Mouse (Mus musculus): ENCODE measurements around the gene Gprasp1. TPM values are rescaled to one million over a fixed set of nuclear protein-coding genes. Genes with fewer than 3 reads are reported as not detected.
"Not testable (repeated sequence)": the region's sequence is repeated elsewhere in the genome, so short reads cannot be mapped to it uniquely, and the experiment has no call there.

Gene Gprasp1
- polyA plus RNA-seq (2014; fragmentation: Nextera tagmentation; extraction: Ambion mirVana) = 76.7 and 81.4 TPM in 2 replicates

DNA sequence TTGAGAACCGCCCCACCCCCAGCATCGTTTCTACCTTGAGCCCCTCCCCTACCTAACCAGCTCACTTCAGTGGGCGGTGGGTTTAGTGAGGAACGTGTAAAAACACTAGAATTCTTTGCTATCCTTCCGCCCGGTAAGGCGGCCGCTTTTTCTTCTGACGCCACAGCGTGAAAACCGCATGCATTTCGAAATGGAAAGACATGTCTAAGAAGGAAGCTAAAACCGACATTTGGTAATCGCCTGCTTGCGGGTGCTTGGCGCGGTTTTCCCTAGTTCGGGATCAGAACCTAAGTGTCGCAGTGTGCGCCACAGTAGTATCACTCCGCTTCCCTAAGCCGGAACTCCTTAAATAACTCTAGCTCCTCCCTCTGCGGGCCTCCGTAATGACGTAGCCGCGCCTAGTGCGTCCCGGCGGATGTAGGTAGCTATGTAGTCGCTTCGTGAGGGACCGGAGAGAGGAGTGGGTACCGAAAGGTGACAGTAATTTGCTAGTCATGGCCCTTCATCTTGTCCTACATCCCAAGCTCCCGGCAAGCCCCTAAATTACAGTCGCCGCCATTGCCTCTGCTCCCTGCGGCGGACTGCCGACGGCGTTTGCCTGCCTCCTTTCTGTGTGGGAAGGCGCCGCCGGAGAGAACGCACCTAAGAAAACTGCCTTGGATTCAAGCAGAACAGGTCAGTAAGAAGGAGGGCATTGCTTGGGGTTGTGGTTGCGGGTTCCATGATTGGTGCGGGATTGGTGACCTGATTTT, at the start of gene Gprasp1, which contains the start of gene Armcx5:
Gene Gprasp1 (plus strand): TSS at position 430 of the 752 bp plus-strand sequence.
Gene Armcx5 (plus strand): TSS at position 430 of the 752 bp plus-strand sequence.
- Histone ChIP-seq H3K27ac (ENCODE audit: low read depth, low read length) (peak within 1 kb of the TSS; percentile 67), H3K4me1 (ENCODE audit: control insufficient read depth, insufficient read depth, low read length) (no peaks in the 10 kb centered on the region), H3K4me2 (peak within 1 kb of the TSS; percentile 49), H3K9me3 (ENCODE audit: control insufficient read depth, low read length) (no peaks in the 10 kb centered on the region), H3K4me3 (ENCODE audit: low read depth, low read length) (peak within 1 kb of the TSS; percentile 58), H3K9ac (ENCODE audit: low read length) (peak within 1 kb of the TSS; percentile 66), H3K27me3 (ENCODE audit: control insufficient read depth, insufficient read depth, low read length) (no peaks in the 10 kb centered on the region), H3K36me3 (ENCODE audit: control insufficient read depth, insufficient read depth, low read length) (no peaks in the 10 kb centered on the region)
- DNase-seq (ENCODE audit: low spot score, missing footprints) (peak; percentile 98), ATAC-seq (ENCODE audit: low FRiP score) (peak; percentile 97)
- 16% methylated on average over 48 of the region's 48 CpGs for WGBS

DNA sequence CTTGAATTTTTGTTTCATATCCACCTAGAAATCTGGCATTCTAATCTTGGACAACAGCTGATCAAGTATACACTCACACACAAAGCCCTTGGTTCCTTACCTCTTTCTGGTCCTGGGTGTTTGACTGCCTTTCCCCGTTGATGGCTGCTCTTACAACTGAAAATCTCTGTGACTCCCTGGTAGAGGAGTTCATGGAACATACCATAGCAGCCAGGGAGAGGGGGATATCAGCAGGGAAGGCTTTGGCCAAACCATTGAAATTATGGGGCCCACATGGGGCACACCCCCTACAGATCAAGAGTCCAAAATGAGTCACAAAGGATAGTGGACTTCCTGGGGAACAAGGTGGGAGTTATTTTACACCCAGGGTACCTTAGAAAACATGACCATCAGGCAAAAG, 48.9 kb upstream of the Gprasp1 start, which contains the start of gene Tcp11x2:
Gene Tcp11x2 (minus strand): TSS at position 158 of the 400 bp plus-strand sequence.
- no peaks in the 10 kb centered on the region for H3K36me3 ChIP-seq (ENCODE audit: control insufficient read depth, insufficient read depth, low read length)
- H3K27ac ChIP-seq (ENCODE audit: low read depth, low read length) = no peak within 1 kb of the TSS
- H3K4me2 ChIP-seq = no peak within 1 kb of the TSS
- H3K9me3 ChIP-seq (ENCODE audit: control insufficient read depth, low read length) = no peaks in the 10 kb centered on the region
- no peak within 1 kb of the TSS for H3K9ac ChIP-seq (ENCODE audit: low read length)
- H3K27me3 ChIP-seq (ENCODE audit: control insufficient read depth, insufficient read depth, low read length) = no peaks in the 10 kb centered on the region
- DNase-seq (ENCODE audit: low spot score, missing footprints) (no peak), ATAC-seq (ENCODE audit: low FRiP score) (no peak)
- 71% methylated on average over 1 of the region's 1 CpGs for WGBS
- no peak within 1 kb of the TSS for H3K4me3 ChIP-seq (ENCODE audit: low read depth, low read length)
- H3K4me1 ChIP-seq (ENCODE audit: control insufficient read depth, insufficient read depth, low read length) = no peaks in the 10 kb centered on the region

GRCm38 (mm10) chrX:135703111-135703510, 39.4 kb upstream of the Gprasp1 start:
- Histone ChIP-seq H3K9ac (ENCODE audit: low read length) (no peak overlapping the region), H3K9me3 (ENCODE audit: control insufficient read depth, low read length) (no peaks in the 10 kb centered on the region), H3K4me2 (no peak overlapping the region), H3K4me3 (ENCODE audit: low read depth, low read length) (no peak overlapping the region), H3K4me1 (ENCODE audit: control insufficient read depth, insufficient read depth, low read length) (no peaks in the 10 kb centered on the region), H3K27ac (ENCODE audit: low read depth, low read length) (no peak overlapping the region), H3K27me3 (ENCODE audit: control insufficient read depth, insufficient read depth, low read length) (no peaks in the 10 kb centered on the region), H3K36me3 (ENCODE audit: control insufficient read depth, insufficient read depth, low read length) (no peaks in the 10 kb centered on the region)
- 93% methylated on average over 1 of the region's 1 CpGs for WGBS
- no peak for ATAC-seq (ENCODE audit: low FRiP score)
- DNase-seq (ENCODE audit: low spot score, missing footprints) = no peak

GRCm38 (mm10) chrX:135704349-135704748, 38.2 kb upstream of the Gprasp1 start:
- no peaks in the 10 kb centered on the region for H3K36me3 ChIP-seq (ENCODE audit: control insufficient read depth, insufficient read depth, low read length)
- 39% methylated on average over 2 of the region's 2 CpGs for WGBS
- no peak overlapping the region for H3K9ac ChIP-seq (ENCODE audit: low read length)
- H3K27ac ChIP-seq (ENCODE audit: low read depth, low read length) = no peak overlapping the region
- no peaks in the 10 kb centered on the region for H3K27me3 ChIP-seq (ENCODE audit: control insufficient read depth, insufficient read depth, low read length)
- ATAC-seq (ENCODE audit: low FRiP score) (no peak), DNase-seq (ENCODE audit: low spot score, missing footprints) (no peak)
- H3K4me3 ChIP-seq (ENCODE audit: low read depth, low read length) = no peak overlapping the region
- no peak overlapping the region for H3K4me2 ChIP-seq
- H3K9me3 ChIP-seq (ENCODE audit: control insufficient read depth, low read length) = no peaks in the 10 kb centered on the region
- H3K4me1 ChIP-seq (ENCODE audit: control insufficient read depth, insufficient read depth, low read length) = no peaks in the 10 kb centered on the region

DNA sequence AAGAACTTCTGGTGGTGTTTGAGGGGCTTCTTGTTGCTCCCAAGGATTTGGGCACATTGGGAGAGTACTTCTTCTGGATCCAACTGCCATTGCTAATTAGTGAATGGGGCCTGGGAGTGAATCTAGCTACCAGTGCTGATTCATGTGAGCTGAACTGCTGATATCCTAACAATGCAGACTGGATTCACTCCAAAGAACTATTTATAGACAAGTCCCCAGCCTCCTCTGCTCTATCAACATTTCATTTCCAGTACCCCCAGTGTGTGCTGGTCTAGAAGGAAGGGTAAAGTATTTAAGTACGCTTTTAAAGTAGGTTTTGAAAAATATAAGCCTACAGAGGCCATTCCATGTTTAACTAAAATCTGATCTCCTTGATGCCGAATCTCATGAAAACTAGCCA, 29.7 kb upstream of the Gprasp1 start:
- H3K4me2 ChIP-seq = no peak overlapping the region
- no peaks in the 10 kb centered on the region for H3K4me1 ChIP-seq (ENCODE audit: control insufficient read depth, insufficient read depth, low read length)
- 84% methylated on average over 2 of the region's 2 CpGs for WGBS
- H3K36me3 ChIP-seq (ENCODE audit: control insufficient read depth, insufficient read depth, low read length) = no peaks in the 10 kb centered on the region
- no peak overlapping the region for H3K9ac ChIP-seq (ENCODE audit: low read length)
- H3K9me3 ChIP-seq (ENCODE audit: control insufficient read depth, low read length) = no peaks in the 10 kb centered on the region
- ATAC-seq (ENCODE audit: low FRiP score) = no peak
- no peaks in the 10 kb centered on the region for H3K27me3 ChIP-seq (ENCODE audit: control insufficient read depth, insufficient read depth, low read length)
- no peak overlapping the region for H3K27ac ChIP-seq (ENCODE audit: low read depth, low read length)
- H3K4me3 ChIP-seq (ENCODE audit: low read depth, low read length) = no peak overlapping the region
- DNase-seq (ENCODE audit: low spot score, missing footprints) = no peak

DNA sequence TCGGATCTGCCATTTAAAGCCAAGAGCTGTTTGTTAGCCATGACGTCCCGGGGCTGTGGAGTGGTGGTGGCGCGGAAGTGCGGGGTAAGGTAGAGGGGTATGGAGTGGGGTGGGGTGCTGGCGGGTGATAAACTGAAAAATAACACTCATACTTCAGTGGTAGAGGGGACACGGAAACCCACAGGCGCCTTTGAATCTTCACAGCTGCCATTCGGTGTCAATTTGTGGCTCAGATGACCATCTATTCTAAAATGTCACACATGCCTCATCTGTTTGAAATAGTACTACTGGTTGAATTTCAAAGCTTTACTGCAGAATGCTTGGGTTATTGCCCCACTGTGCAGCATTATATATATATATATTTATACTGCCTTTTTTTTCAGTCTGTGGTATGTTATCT, 17.4 kb upstream of the Gprasp1 start, which contains the start of gene Tmsb15a:
Gene Tmsb15a (minus strand): TSS at position 101 of the 400 bp plus-strand sequence.
- DNase-seq (ENCODE audit: low spot score, missing footprints) = no peak
- Histone ChIP-seq H3K9ac (ENCODE audit: low read length) (no peak within 1 kb of the TSS), H3K4me2 (no peak within 1 kb of the TSS), H3K4me1 (ENCODE audit: control insufficient read depth, insufficient read depth, low read length) (no peaks in the 10 kb centered on the region), H3K4me3 (ENCODE audit: low read depth, low read length) (no peak within 1 kb of the TSS), H3K36me3 (ENCODE audit: control insufficient read depth, insufficient read depth, low read length) (no peaks in the 10 kb centered on the region), H3K9me3 (ENCODE audit: control insufficient read depth, low read length) (no peaks in the 10 kb centered on the region), H3K27me3 (ENCODE audit: control insufficient read depth, insufficient read depth, low read length) (no peaks in the 10 kb centered on the region), H3K27ac (ENCODE audit: low read depth, low read length) (no peak within 1 kb of the TSS)
- 84% methylated on average over 10 of the region's 10 CpGs for WGBS
- no peak for ATAC-seq (ENCODE audit: low FRiP score)

DNA sequence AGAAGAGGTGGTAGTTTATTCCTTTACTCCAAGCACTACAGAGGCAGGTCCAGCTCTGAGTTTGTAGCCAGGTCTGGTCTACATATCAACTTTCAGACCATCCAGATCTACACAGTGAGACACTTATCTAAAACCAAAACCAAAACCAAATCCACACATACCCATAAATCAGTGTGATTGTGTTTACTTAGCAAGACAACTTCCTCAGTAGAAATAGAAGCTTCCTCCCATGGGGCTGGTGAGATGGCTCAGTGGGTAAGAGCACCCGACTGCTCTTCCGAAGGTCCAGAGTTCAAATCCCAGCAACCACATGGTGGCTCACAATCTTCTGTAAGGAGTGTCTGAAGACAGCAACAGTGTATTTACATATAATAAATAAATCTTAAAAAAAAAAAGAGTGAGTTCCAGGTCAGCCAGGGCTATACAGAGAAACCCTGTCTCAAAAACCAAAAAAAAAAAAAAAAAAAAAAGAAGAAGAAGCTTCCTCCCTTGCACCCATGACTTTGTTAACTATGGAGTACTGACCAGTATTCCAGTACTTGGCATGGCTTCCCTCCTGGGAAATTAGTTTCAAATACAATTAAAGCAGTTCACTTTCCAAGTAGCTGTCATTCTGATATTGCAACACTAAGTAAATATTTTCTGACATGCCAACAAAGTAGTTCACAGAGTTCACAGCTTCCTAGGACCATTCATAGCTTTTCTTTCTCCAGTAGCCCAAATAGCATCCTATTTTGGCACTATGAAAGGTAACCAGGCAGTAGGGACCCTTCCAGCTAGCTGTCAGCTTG, 3.6 kb upstream of the Gprasp1 start:
- ATAC-seq (ENCODE audit: low FRiP score) (no peak), DNase-seq (ENCODE audit: low spot score, missing footprints) (no peak)
- no peaks in the 10 kb centered on the region for H3K27me3 ChIP-seq (ENCODE audit: control insufficient read depth, insufficient read depth, low read length)
- H3K4me2 ChIP-seq = no peak overlapping the region
- H3K27ac ChIP-seq (ENCODE audit: low read depth, low read length) = no peak overlapping the region
- 94% methylated on average over 2 of the region's 2 CpGs for WGBS
- no peaks in the 10 kb centered on the region for H3K9me3 ChIP-seq (ENCODE audit: control insufficient read depth, low read length)
- no peaks in the 10 kb centered on the region for H3K36me3 ChIP-seq (ENCODE audit: control insufficient read depth, insufficient read depth, low read length)
- no peak overlapping the region for H3K4me3 ChIP-seq (ENCODE audit: low read depth, low read length)
- H3K4me1 ChIP-seq (ENCODE audit: control insufficient read depth, insufficient read depth, low read length) = no peaks in the 10 kb centered on the region
- no peak overlapping the region for H3K9ac ChIP-seq (ENCODE audit: low read length)

DNA sequence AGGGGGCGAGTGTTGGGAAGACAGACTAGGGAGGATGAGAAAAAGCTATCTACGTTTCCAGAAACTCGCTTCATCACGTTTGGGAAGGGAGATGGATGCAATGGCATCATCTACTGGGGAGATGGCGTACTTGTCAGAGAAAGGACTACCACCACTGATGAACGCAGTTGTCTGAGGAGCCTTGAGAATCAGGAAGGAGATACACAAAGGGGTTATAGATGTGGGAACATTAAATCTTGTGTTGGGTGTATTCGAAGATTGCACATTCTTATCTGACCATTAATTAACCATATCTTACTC, 473 bp downstream of the Gprasp1 start:
- Histone ChIP-seq H3K9me3 (ENCODE audit: control insufficient read depth, low read length) (no peaks in the 10 kb centered on the region), H3K9ac (ENCODE audit: low read length) (peak overlapping the region; percentile 66), H3K27ac (ENCODE audit: low read depth, low read length) (no peak overlapping the region), H3K36me3 (ENCODE audit: control insufficient read depth, insufficient read depth, low read length) (no peaks in the 10 kb centered on the region), H3K4me2 (peak overlapping the region; percentile 49), H3K4me3 (ENCODE audit: low read depth, low read length) (peak overlapping the region; percentile 58), H3K27me3 (ENCODE audit: control insufficient read depth, insufficient read depth, low read length) (no peaks in the 10 kb centered on the region), H3K4me1 (ENCODE audit: control insufficient read depth, insufficient read depth, low read length) (no peaks in the 10 kb centered on the region)
- no peak for DNase-seq (ENCODE audit: low spot score, missing footprints)
- 21% methylated on average over 7 of the region's 7 CpGs for WGBS
- peak; percentile 25 for ATAC-seq (ENCODE audit: low FRiP score)

GRCm38 (mm10) chrX:135745376-135745775, 2.8 kb downstream of the Gprasp1 start:
- H3K27ac ChIP-seq (ENCODE audit: low read depth, low read length); H3K9me3 ChIP-seq (ENCODE audit: control insufficient read depth, low read length); H3K4me2 ChIP-seq; H3K9ac ChIP-seq (ENCODE audit: low read length); DNase-seq (ENCODE audit: low spot score, missing footprints); H3K4me3 ChIP-seq (ENCODE audit: low read depth, low read length); ATAC-seq (ENCODE audit: low FRiP score); H3K4me1 ChIP-seq (ENCODE audit: control insufficient read depth, insufficient read depth, low read length); H3K36me3 ChIP-seq (ENCODE audit: control insufficient read depth, insufficient read depth, low read length); H3K27me3 ChIP-seq (ENCODE audit: control insufficient read depth, insufficient read depth, low read length): not testable (repeated sequence)
- 94% methylated on average over 3 of the region's 3 CpGs for WGBS

Data from midbrain, embryonic 11.5 days (tissue).